Mouse (Mus musculus) heart, embryonic 14.5 days (tissue): Measurements from ENCODE around the gene Tac2. TPM values are rescaled to one million over a fixed set of nuclear protein-coding genes. Genes with fewer than 3 reads are reported as not detected.

Source experiments
- ATAC-seq: fragments of 200-750 bp; cut with Nextera tagmentation; 2 replicates; pipeline ENCODE4 v1.8.0; 2017; ENCODE audit warnings: low read depth, moderate TSS enrichment; ENCODE audit not compliant: insufficient number of reproducible peaks, insufficient read depth, low FRiP score
- H3K27ac ChIP-seq, 2 experiments: fragments of 200-500 bp in 1 of 2; fragments of 300-500 bp in 1 of 2; sonication (generic) in 1 of 2; replicated peaks in 1 of 2; 2 replicates each; pipeline ENCODE4 v1.5.1; 2012 to 2014; ENCODE audit warnings: low read depth in 2 of 2, low read length in 2 of 2, control low read depth in 1 of 2, mild to moderate bottlenecking in 1 of 2, mixed read lengths in 1 of 2; ENCODE audit not compliant: control insufficient read depth in 1 of 2, insufficient read depth in 1 of 2
- H3K27me3 ChIP-seq: fragments of 300-500 bp; sonication (generic); 2 replicates; pipeline ENCODE4 v1.6.1; 2014; ENCODE audit warnings: mild to moderate bottlenecking, low read length, control low read depth; ENCODE audit not compliant: control insufficient read depth, insufficient read depth
- H3K36me3 ChIP-seq: fragments of 300-500 bp; sonication (generic); 2 replicates; pipeline ENCODE4 v1.6.1; 2014; ENCODE audit warnings: mild to moderate bottlenecking, control low read depth, low read length, mixed read lengths; ENCODE audit not compliant: control insufficient read depth, insufficient read depth
- H3K4me1 ChIP-seq, 2 experiments: fragments of 200-500 bp in 1 of 2; fragments of 300-500 bp in 1 of 2; sonication (generic) in 1 of 2; 2 replicates each; pipeline ENCODE4 v1.6.1; 2012 to 2014; ENCODE audit warnings: low read length in 2 of 2, control low read depth in 1 of 2, mixed read lengths in 1 of 2; ENCODE audit not compliant: control insufficient read depth in 2 of 2, insufficient read depth in 2 of 2
- H3K4me2 ChIP-seq: fragments of 300-500 bp; sonication (generic); 2 replicates; pipeline ENCODE4 v1.6.1; 2014; ENCODE audit warnings: mild to moderate bottlenecking, low read length
- H3K4me3 ChIP-seq, 2 experiments: fragments of 200-500 bp in 1 of 2; fragments of 300-500 bp in 1 of 2; sonication (generic) in 1 of 2; 2 replicates each; pipeline ENCODE4 v1.5.1; 2012 to 2014; ENCODE audit warnings: low read length in 2 of 2, mild to moderate bottlenecking in 2 of 2, control low read depth in 1 of 2, low read depth in 1 of 2, moderate library complexity in 1 of 2; ENCODE audit not compliant: control insufficient read depth in 1 of 2, insufficient read depth in 1 of 2
- H3K9ac ChIP-seq: fragments of 300-500 bp; sonication (generic); 2 replicates; pipeline ENCODE4 v1.6.1; 2014; ENCODE audit warnings: mild to moderate bottlenecking, low read length
- H3K9me3 ChIP-seq: fragments of 300-500 bp; sonication (generic); 2 replicates; pipeline ENCODE4 v1.6.1; 2016; ENCODE audit warnings: low read length, control low read depth; ENCODE audit not compliant: control insufficient read depth
- WGBS: fragments of 180-500 bp; shearing (Covaris S2); extraction: QIAGEN DNeasy Blood & Tissue Kit; methylation state at CpG from one replicate; pipeline ENCODE4 v1.1.7; 2014; 5-methylcytosine and 5-hydroxymethylcytosine counted together
- polyA plus RNA-seq: library from polyadenylated mRNA; unstranded; fragments of >200 nt; fragmentation: Nextera tagmentation; extraction: Ambion mirVana; gene quantifications from 2 replicates; pipeline ENCODE4 v1.2.1, GENCODE M21; 2014

The Tac2 gene
- polyA plus RNA-seq, 1 experiment from 2014 or later = 1.3 TPM

DNA sequence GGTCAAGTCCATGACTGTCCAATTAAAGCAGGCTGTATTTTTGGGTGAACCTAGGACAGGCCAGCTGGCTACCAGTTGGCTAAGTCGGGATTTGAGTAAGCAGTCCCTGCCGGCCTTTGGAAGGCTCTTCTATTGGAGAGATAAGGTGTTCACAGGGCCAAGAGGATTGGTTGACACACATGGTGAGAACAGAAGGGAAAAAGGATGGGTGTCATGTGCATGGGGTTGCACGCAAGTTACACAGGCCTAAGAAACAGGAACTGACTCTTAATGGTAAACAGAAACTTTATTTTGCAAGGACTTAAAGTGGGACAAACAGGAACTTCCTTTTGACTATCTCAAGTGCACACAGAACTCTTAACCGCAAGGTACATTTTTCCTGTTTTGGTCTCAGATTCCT lies 12.6 kb downstream of the Tac2 start:
- no peak overlapping the region for H3K4me3 ChIP-seq
- H3K36me3 ChIP-seq = peaks cover 8% of the 10 kb centered on the region
- peaks cover 6 to 11% of the 10 kb centered on the region in 2 experiments; a peak in 3 of 4 replicates for H3K4me1 ChIP-seq
- no peak for ATAC-seq
- no peak overlapping the region for H3K4me2 ChIP-seq
- 41% methylated on average over 4 of the region's 4 CpGs for WGBS
- no peaks in the 10 kb centered on the region for H3K27me3 ChIP-seq
- H3K27ac ChIP-seq = no peak overlapping the region
- H3K9ac ChIP-seq = no peak overlapping the region
- no peaks in the 10 kb centered on the region for H3K9me3 ChIP-seq

DNA sequence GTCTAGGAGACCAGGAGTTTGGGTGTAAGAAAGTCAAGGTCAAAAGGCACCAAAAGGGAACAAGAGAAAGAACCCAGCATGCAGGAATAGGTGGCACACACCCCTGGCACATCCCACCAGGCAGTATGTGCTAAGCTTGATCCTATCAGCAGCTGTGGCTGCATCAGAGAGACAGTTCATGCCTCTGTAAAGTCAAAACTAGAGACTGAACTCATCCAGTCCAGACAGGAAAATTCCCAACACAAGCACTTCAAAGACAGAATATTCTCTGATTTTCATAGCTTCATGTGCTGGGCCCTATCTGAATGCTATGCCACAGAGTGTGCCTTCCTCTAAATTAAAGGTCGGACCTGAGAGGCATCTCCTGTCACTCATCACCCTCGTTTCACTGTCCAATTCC lies 13.3 kb downstream of the Tac2 start:
- no peak overlapping the region for H3K4me3 ChIP-seq
- H3K36me3 ChIP-seq = peaks cover 14% of the 10 kb centered on the region
- WGBS = 30% methylated on average over 2 of the region's 2 CpGs
- no peak for ATAC-seq
- H3K9ac ChIP-seq = no peak overlapping the region
- H3K27me3 ChIP-seq = no peaks in the 10 kb centered on the region
- no peaks in the 10 kb centered on the region for H3K9me3 ChIP-seq
- H3K4me1 ChIP-seq = peaks cover 6 to 11% of the 10 kb centered on the region in 2 experiments; a peak in 3 of 4 replicates
- H3K27ac ChIP-seq = no peak overlapping the region
- no peak overlapping the region for H3K4me2 ChIP-seq

GRCm38 (mm10) chr10:127738151-127738882 lies 14.0 kb downstream of the Tac2 start:
- Histone ChIP-seq H3K9me3 (no peaks in the 10 kb centered on the region), H3K4me3 (no peak overlapping the region), H3K4me1 (peaks cover 6 to 11% of the 10 kb centered on the region in 2 experiments; a peak in 3 of 4 replicates), H3K27ac (no peak overlapping the region), H3K36me3 (peaks cover 22% of the 10 kb centered on the region), H3K27me3 (no peaks in the 10 kb centered on the region), H3K9ac (peak overlapping the region; percentile 98), H3K4me2 (peak overlapping the region; percentile 88)
- 39% methylated on average over 13 of the region's 13 CpGs for WGBS
- no peak for ATAC-seq

DNA sequence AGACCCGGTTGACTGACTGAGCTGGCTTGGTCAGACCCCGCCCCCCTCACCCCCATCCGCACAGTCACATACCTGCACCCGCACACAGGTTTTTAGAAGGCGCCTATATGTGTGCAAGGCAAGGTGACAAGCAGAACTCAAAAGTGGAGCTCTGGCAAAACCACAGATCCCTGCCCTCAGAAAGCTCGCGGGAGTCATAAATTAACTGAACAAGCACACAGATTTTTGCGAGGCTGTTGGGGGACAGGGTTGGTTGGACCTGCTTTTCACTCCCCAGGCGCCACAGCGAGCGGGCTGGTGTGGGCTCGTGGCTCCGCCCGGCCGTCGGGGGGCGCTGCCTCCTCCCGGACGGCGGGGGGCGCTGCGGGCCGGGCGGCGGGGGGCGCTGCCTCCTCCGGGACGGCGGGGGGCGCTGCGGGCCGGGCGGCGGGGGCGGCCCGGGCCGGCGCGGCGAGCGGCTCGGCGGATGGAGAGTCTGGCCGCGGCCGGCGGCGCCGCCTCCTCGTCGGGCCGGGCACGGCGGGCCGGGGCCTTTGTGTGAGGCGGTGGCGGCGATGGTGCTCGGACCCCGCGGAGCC lies 14.9 kb downstream of the Tac2 start, which contains the start of gene Zbtb39:
TSS of gene Zbtb39 (plus strand) at position 456 of the 578 bp plus-strand sequence.
- ATAC-seq = peak; percentile 78
- Histone ChIP-seq H3K4me2 (peak within 1 kb of the TSS; percentile 88), H3K27me3 (no peaks in the 10 kb centered on the region), H3K9me3 (no peaks in the 10 kb centered on the region), H3K36me3 (peaks cover 30% of the 10 kb centered on the region), H3K27ac (peak within 1 kb of the TSS in 1 of 2 experiments; percentile 84; a peak in 2 of 4 replicates), H3K4me3 (peak within 1 kb of the TSS; percentile 81 to 97), H3K9ac (peak within 1 kb of the TSS; percentile 98), H3K4me1 (peaks cover 3 to 11% of the 10 kb centered on the region in 2 experiments; a peak in 2 of 4 replicates)
- WGBS = under 1% methylated on average over 41 of the region's 61 CpGs

DNA sequence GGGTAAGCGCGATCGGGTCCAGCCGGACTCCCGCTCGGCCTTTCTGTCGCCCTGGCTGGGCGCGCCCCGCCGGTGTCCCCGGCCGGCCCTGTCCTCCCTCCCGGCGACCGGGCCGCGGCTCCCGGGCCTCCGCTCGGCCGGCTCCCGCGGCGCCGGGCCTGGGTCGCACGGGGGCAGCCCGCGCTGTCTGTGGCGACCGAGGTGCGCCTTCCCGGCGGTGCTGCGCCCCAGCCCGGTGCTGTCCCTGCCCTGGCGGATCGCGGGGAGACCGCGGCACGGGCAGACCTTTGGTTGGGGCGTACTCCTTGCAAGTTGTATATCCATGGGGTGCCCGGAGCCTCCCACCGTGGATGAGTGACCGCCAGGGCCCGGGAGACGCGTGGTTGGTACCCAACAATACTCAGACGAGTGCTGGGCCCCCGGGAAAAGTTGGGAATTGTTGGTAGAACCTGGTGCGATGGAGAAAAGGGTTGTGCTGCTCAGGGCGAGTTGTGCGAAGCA lies 15.4 kb downstream of the Tac2 start:
- H3K4me3 ChIP-seq = peak overlapping the region; percentile 81 to 97
- WGBS = under 1% methylated on average over 48 of the region's 55 CpGs
- H3K27me3 ChIP-seq = no peaks in the 10 kb centered on the region
- H3K4me1 ChIP-seq = peaks cover 3 to 11% of the 10 kb centered on the region in 2 experiments; a peak in 2 of 4 replicates
- peak overlapping the region; percentile 88 for H3K4me2 ChIP-seq
- ATAC-seq = peak; percentile 51
- H3K36me3 ChIP-seq = peaks cover 36% of the 10 kb centered on the region
- H3K9ac ChIP-seq = peak overlapping the region; percentile 98
- H3K9me3 ChIP-seq = no peaks in the 10 kb centered on the region
- H3K27ac ChIP-seq = peak overlapping the region in 1 of 2 experiments; percentile 84; a peak in 2 of 4 replicates

- Histone ChIP-seq H3K27ac (no peak overlapping the region), H3K4me3 (no peak overlapping the region), H3K36me3 (peaks cover 76% of the 10 kb centered on the region), H3K4me2 (no peak overlapping the region), H3K27me3 (no peaks in the 10 kb centered on the region), H3K9ac (no peak overlapping the region), H3K4me1 (peaks cover 3 to 18% of the 10 kb centered on the region in 2 experiments), H3K9me3 (no peaks in the 10 kb centered on the region)
- no peak for ATAC-seq
- WGBS = 68% methylated on average over 5 of the region's 5 CpGs
Observed at GRCm38 (mm10) chr10:127744661-127745060, 20.4 kb downstream of the Tac2 start.

DNA sequence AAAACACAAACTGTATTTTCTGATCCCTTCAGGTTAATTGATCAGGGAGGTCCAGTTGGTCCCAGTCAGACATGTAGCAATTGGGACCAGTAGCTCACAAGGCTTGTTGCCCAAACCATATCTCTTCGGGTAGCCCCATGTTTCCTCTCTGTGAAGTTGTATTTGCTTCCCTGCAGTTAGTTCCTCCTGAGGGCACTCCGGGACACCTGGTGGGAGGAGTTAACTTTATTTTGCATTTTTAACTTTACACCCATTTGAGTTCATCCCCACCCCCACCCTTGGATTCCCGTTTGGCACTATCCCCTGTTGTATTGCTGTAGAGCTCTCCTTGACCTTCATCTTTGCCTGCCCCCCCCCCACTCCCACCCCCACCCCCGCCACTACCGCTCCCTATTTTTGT lies 21.6 kb downstream of the Tac2 start:
- Histone ChIP-seq H3K27ac (no peak overlapping the region), H3K27me3 (no peaks in the 10 kb centered on the region), H3K9ac (no peak overlapping the region), H3K4me2 (no peak overlapping the region), H3K4me1 (peaks cover 6 to 9% of the 10 kb centered on the region in 2 experiments), H3K9me3 (no peaks in the 10 kb centered on the region), H3K36me3 (peaks cover 76% of the 10 kb centered on the region), H3K4me3 (no peak overlapping the region)
- ATAC-seq = no peak
- 65% methylated on average over 5 of the region's 5 CpGs for WGBS
